Mouse (Mus musculus) layer of hippocampus, adult 8-10 months (tissue): Measurements from ENCODE around the gene Gys2. TPM values are rescaled to one million over a fixed set of nuclear protein-coding genes. Genes with fewer than 3 reads are reported as not detected.
"Not testable (repeated sequence)": the region's sequence is repeated elsewhere in the genome, so short reads cannot be mapped to it uniquely, and the experiment has no call there.

Experiments used
- DNase-seq, 2 experiments: peaks; one replicate each; pipeline ENCODE4 v3.0.0; 2022; ENCODE audit warnings: low spot score in 2 of 2
- total RNA-seq, 4 experiments: library from RNA; stranded (reverse); gene quantifications; 2 replicates each; pipeline ENCODE4 v1.2.4; 2022

Gys2 gene
- under 1 TPM in 3 of 4 experiments, not detected in 1; 0.16 to 0.18 (median 0.16) TPM for total RNA-seq

DNA sequence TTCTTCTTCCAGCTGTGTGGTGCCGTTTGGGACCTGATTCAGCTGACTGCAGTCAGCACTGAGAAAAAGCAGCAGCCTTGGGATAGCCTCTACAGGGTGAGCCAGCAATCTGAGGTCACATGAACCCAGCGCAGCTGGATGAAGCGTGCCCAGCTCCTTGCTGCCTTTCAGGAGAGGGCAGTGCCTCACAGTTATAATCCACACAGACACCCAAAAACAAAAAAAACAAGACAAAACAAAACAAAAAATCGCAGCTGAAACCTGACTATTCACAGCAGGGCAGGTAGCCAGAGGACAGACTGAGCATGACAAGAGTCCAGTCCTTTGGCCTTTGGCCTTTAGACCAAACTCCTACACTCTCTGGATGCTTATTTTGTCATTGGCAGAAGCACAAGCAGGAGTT lies at the start of gene Gys2:
TSS of gene Gys2 (minus strand) at position 309 of the 403 bp plus-strand sequence.
- no peak for DNase-seq

DNA sequence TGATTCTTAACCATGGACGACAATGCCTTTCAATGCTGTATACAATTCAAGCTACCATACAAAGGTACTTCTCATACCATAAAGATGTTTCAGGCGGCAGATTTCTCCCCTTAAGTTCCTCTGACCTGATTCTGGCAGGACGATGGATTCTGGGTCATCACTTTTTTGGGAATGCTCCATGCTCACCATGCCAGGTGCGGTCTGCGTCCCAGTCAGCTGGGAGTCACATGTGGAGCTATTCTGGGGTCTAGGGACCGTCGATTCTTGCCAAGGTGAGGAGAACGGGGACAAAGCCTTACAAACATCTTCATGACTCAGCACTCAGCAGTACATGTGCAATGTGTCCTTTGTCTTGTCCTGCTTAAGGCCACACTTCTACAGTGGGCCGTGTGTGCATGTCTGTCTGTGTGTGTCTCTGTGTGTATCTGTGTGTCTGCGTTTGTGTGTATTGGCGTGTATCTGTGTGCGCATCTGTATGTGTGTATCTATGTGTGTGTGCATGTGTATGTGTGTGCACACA lies 48.7 kb upstream of the Gys2 start:
- DNase-seq, result no peak

DNA sequence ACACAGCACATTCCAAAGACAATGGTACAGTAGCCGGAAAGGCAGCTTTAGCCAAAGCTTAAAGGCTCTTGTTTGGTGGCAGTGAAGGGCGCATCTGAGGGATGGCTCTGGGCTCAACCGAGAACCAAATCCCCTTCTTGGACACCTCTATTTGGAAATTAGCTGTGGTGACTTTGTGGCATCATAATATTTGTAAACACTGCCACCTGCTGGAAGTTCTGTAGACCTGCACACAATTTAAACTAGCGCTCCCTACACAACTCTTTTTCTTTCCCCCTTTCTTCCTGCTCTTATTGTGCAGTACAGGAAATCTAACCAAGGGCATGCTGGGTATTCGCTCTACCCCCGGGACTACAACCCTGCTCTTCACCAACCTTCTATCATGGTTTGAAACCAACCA lies 46.2 kb upstream of the Gys2 start:
- DNase-seq, result no peak

DNA sequence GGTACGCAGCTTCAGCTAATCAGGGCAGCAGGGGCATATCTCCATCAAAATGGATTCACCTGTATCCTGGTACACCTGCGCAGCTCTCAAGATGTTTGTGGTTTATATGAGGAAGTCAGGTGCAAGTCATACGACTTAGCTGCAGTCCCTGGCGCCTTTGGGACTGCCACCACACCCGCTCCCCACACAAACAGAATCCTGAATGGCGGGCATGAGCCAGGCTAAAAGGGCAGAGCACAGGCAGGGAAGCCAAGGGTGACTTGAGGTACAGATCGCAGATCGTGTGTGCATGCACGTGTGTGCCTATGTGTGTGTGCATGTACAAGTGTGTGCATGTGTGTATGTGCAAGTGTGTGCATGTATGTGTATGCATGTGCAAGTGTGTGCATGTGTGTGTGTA lies 42.5 kb upstream of the Gys2 start:
- not testable (repeated sequence) for DNase-seq

DNA sequence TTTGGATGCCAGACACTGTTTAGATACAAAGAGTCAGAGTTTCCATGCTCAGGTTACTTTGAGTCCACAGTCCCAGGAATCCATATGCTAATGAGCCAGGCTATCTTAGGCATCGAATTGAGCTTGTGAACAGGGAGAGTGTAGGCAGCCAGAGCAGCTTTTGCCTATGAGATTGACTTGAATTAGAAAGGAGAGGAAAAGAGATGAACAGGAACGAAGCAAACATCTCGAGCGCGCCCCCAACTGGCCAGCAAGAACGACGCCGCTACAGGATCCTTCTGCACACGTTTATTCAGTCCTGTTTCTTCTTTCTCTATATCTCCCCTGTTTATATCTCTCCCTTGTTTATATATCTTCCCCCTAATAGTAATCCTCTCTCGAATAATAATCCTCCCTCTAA lies 42.0 kb upstream of the Gys2 start:
- DNase-seq, result peak; percentile 43 to 72

DNA sequence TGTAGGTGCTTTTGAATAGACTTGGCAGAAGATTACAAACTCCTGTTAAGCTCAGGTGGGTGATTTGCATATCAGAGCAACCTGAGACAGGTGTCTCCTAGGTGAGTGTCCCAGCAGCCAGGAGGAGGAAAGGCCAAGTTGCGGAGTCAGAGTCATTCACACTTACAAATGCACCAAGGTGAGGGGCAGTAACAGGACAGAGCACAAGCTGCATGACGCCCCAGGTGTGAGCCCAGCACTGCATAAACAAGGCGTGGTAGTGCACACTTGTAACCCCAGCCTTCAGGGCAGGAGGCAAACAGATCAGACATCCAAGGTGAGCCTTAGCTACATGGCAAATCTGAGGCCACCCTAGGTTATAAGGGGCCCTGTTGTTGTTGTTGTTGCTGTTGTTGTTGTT lies 40.0 kb upstream of the Gys2 start:
- no peak for DNase-seq

DNA sequence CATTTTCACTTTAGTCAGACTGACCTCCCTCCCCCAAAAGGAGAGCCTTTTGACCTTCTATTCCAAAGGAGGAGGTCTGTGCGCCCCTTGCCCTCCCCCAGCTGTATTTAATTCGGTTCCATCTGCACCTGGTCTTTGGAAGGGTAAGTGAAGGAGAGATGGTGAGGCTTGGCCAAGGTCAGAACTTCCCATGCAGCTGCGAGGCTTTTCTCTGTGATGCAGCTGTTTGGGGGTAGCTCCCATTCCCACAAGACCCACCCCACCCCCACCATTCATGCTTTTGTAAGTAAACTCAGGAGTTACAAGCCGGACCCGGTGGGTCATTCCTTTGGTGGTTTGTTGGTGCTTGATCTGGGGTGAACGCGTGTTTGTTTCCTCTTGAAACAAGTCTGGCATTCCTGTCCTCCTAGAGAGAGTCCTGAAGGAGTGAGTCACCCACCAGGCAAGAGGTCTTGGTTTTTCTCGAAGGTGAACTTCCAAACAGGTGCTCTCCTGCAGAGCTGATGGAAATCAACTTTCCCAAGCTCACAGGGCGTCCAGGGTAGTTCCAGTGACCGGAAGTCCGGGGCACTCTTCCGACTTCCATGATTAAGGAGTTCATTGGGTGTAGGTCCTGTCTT lies 38.7 kb upstream of the Gys2 start:
- no peak for DNase-seq

DNA sequence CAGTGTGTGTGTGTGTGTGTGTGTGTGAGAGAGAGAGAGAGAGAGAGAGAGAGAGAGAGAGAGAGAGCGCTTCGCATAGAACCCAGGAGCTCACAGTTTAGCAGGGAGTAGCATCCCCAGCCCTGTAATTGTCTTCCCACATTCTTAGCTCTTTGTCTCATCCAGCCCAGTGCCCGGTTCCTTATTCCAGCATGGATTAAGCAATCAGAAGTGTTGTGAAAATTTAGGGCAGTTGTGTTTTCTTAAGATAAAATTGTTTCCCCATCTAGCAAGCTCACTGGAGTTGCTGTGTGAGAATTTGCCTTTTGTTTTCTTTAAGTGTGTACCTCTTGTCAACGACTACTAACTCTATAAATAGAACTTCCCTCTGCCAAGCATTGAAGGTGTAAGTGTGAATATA lies 35.8 kb upstream of the Gys2 start:
- DNase-seq, result no peak

DNA sequence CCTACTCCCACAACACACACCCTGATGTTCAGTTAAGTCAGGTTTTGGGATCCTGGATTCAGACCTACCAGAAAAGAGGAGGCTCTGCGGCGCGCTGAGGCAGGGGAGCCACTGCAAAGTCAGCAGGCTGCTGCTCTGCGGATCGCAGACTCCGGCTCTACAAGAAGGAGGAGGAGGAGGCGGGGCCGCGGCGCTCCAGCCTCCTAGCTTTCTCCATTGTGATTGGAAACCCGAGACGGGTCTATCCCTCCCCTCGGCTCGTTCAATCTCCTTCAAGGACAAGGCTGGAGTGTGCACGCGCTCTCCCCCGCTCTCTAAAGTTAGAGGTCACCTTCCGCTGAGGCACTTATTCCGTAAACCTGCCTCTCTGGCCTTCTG lies 34.9 kb upstream of the Gys2 start, which contains the start of gene Ldhb:
TSS of gene Ldhb (minus strand) at position 173 of the 378 bp plus-strand sequence.
- DNase-seq, result peak; percentile 92 to 93

DNA sequence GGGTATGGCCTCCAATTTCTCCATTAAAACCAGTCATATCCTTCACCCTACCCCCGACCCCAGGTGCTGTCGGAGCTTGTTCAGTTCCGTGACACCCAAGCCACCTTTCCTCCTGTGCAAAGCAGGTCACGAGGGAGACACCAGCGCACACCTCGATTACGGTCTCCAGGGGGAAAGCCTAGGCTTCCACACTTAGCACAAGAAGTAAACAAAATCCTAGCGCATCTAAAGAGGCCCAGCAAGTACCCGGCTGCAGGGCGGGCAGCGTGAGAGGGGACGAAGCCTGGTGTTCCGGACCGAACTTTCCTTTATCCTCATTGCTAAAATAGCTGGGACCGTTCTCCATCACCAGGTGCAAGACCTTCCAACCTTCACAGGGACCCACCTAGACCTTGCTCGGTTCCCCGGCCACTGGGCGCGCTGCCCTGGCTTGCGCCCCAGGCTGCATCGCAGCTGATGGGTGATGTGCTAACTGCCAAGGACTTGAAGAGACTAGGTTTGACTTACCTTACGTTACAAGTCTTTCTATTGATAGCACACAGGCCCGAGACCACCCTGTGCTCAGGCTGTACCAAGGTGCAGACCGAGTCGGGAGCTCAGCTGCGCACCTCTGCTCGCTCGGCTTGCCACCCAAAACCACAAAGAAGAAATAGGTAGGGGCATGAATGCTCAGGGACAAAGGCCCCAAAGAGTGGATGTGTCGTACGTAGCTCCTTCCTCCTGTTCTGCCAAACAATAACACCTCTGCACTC lies 34.3 kb upstream of the Gys2 start:
- DNase-seq, result peak in 1 of 2 experiments; percentile 24

DNA sequence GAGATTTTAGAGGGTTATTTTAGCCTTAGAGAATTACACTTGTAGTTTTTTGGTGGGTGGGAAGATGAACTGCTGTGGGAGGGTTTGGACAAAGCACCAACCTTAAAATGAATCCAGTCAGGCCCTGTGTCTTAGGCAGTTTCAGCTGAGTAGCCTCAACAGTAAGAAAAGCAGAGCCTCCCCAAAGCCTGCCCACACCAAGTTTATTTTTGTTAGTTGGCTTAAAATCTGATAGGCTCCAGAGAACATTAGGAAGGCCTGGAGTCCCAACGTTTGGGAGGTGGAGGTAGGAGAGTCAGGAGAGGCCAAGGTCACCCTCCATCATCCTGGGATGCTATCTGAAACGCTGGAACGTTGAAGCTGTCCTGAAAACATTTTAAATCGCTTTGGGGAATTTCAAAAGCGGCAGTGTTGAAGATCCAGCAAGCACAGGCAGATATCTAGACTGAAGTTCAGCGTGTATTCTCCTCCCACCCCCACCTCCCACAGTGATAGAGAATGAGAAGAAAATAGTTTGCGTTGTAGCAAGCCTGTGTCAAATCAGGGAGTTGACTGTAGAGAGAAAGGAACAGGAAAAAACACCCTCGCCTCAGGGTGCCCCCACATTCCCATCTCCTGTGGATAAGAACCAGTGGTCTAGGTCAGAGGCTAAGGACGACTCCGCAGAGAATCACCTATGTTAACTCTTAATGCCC lies 33.6 kb upstream of the Gys2 start:
- no peak for DNase-seq

DNA sequence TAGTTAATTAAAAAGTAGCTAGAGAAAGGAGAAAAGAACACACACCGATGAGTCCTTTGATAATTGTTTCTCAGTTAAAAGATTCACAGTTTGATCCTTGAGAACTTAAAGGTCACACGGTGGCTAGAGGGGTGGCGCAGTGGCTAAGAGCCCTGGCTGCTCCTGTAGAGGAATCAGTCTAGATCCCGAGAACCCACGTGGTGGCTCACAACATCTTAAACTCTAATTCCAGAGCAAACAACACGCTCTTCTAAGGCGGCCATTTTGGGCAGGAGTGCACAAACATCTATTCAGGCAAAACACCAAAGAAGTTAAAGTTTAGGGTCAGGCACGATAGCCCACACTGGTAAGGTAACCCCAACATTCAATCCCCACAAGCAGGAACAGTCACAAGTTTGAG lies 30.7 kb upstream of the Gys2 start:
- no peak for DNase-seq

DNA sequence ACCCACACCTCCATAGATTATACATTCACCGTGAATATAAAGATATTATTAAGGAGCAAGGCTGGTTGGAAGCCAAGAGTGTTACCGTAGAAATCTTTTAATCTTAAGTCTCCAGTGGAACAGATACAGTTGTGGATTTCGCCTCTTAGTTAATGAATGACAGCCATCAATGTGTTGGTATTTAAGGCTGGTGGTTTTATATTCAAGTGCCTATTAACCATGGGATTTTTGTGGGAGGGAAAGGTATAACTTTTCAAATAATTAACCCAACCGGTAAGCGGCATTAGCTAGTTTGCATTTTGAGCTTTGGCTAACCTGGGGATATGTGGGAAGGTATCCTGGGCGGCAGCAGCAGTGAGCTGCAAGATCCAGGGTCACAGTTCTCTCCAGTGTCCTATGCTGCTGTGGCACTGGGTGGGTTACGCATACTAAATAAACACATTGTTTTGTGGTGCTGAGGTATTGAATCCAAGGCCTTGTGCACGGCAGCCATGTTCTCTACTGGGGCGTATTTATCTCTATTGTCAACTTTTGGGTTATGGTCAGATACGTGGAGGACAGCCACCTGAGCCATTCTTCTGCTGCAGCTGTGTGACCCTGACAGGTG lies 29.7 kb upstream of the Gys2 start:
- no peak for DNase-seq

DNA sequence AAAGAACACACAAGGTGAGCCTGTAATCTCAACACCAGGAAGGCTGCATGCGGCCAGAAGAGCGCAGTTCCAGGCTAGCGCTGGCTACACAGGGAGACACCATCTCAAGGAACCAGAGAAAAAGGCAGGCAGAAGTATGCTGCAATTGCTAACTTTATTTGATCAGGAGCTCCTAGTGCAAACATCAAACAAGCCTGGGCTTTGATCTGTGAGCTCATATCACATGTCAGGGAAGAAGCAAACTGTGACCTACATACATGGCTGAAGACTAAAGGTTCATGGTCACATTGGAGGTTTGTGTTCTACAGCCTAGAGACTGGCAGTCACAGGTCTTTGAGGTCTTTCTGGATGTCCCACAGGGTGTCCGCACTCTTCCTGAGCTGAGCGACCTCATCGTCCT lies 17.2 kb upstream of the Gys2 start:
- DNase-seq, result not testable (repeated sequence)

DNA sequence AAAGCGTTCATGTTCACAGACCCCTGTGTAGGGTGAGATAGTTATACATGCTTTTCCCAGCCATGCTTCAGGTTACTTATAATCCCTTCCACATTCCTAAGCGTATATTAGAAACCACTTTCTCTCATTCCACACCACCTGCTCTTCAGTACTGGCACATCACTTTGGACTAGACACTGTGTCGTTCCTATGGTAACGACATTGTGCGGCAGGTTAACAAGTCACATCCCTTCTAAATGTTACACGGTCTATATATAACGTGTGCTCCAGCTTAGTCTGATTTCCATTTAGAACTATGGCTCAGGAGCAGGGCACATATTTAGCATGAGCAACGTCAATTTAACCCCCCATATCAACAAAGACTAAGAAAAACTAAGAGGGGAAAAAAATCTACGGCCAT lies 14.7 kb upstream of the Gys2 start:
- no peak for DNase-seq

DNA sequence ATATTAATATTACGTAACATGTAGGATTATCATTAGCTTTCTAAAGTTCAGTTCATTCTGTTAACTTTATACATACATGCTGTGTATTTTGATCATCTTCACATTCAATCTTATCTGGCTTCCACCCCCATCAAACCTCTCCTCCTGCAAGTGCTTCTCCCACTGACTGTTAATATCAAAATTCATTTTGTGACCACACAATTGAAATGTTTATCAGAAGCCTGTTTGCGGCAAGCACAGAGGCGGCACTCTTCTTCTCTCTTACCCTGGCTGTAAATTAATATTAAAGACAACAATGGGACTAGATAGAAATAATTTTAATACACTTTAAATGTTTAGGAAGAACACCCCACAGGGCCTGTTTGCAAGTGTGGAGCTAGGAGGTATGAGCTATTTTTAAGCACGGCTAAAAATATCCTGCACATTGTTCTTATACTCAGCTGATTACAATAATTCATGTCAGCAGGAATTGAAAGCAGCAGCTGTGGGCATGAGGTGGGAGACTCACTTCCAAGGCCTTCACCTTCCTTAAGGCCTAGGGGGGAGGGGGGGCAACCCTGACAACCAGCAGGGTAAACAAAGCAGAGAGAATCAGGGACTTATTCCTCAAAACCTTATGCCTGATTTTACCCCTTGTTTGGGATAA lies 12.7 kb upstream of the Gys2 start:
- DNase-seq, result no peak

DNA sequence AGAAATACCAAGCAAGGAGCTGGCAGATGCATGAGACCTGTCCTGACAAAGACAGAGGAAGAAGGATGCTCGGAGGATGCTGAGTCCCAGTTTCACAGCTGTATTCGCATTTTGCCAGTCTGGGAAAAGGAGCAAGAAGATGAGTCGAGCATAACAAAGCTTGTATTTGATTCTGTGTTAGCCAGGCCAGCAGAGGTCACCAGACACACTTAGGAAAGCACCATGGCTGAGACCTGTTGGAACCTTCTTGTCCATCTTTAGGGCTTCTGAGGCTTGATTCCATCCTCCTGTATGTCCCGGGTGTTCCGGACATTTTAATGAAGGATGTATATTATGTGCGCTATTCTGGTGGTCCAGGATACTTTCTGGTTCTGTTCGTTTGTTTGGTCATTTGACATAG lies 4.3 kb upstream of the Gys2 start:
- DNase-seq, result no peak

DNA sequence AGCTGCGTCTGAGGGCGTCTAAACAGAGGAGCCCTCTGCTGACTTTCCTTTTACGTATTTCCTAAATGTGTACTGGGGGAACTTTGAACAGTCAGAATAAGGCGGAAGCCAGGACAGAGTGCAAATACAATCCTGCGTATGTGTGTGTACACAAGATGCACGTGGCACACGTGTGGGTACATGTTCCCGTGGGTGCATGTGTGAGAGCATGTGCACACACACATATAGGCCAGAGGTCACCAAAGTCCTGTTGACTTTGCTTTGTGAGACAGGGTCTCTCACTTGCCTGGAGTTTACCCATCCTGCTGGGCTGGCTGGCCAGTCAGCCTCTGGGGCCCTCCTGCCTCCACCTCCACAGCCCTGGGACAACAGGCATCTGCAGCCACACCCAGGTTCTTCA lies 1.8 kb downstream of the Gys2 start:
- no peak for DNase-seq

DNA sequence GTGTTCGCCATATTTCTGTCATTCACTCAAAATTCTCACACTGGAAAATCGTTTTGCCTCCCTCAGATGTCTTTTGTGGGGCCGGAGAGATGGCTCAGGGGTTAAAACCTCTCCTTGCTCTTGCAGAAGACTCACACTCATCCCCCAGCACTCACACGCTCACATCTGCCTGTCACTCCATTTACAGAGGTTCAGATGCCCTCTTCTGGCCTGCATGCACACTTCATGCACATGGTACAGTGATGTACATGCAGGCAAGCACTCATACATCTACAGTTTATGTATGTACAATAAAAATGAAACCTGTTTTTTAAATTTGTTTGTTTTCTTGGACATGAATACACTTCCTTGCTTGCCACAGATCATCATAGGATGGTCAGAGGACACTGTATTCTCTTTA lies 3.3 kb downstream of the Gys2 start:
- DNase-seq, result no peak

DNA sequence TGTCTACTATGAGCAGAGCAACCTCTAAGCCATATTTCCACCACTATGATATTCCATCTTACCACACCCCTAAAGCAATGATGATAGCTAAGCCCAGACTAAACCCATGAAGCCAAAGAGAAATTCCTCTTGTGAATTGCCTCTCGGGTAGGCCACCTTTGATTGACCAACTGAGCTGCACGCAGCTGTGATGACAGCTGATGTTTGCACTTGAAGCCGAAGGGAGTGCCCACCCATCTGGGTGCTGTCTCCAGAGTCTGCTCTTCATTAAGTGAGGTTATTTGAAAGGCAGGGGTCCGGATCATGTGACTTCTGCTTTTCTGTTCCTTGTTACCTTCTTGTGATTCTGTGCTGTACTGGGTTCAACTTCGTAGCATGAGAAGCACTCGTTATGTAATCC lies 10.7 kb downstream of the Gys2 start:
- no peak for DNase-seq

DNA sequence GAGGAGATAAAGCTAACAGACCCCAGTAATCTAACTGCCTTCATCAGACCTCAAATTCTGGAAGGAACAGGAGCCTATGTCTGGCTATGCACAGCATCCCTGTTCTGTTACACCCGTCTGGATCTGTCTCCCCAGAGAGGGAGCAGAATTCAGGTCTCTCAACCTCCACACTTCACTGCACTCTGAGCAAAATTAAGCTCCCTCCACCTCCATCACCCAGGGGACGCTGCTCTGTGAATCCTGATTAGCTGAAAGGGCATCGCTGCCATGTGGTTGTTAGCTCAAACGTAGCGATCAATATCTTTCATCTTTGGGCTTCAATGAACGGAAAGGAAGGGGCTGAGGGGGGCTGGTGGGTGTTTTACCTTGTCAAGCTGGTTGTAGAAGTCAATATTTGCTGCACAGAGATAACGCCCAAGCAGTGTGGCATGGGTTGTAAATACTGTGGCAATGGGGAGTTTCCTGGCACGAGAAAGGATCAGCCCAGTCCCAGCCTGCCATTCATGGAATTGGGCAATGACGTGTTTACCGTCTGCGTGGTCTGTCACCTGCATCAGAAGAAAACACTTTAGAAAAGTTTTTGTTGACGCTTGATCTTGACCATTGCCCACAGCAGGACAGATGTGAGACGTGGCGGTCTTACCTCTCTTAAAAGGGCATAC lies 13.8 kb downstream of the Gys2 start:
- DNase-seq, result no peak
